Mouse (Mus musculus) G1E (cell line): ENCODE data around the gene Pdk1. TPM values are rescaled to one million over a fixed set of nuclear protein-coding genes. Genes with fewer than 3 reads are reported as not detected.

Experiments
- ATAC-seq: 2 replicates; pipeline ENCODE4 v1.8.0; 2016; ENCODE audit warnings: mild to moderate bottlenecking; ENCODE audit not compliant: insufficient number of reproducible peaks, poor library complexity, low FRiP score, severe bottlenecking; ENCODE audit errors: extremely low read depth
- DNase-seq: peaks from one replicate; pipeline ENCODE4 v3.0.0; 2012; ENCODE audit warnings: low spot score
- H3K27me3 ChIP-seq: 2 replicates; pipeline ENCODE4 v1.6.1; 2012; ENCODE audit warnings: mild to moderate bottlenecking, low read length, inconsistent platforms; ENCODE audit not compliant: insufficient read depth
- H3K36me3 ChIP-seq: replicated peaks from 2 replicates; pipeline ENCODE3; 2012; ENCODE audit warnings: mild to moderate bottlenecking, inconsistent platforms
- H3K4me1 ChIP-seq: 2 replicates; pipeline ENCODE4 v1.6.1; 2012; ENCODE audit warnings: low read depth, low read length, inconsistent platforms, mixed read lengths; ENCODE audit not compliant: insufficient read depth
- H3K4me3 ChIP-seq: 2 replicates; pipeline ENCODE4 v1.5.1; 2012; ENCODE audit warnings: low read depth, mild to moderate bottlenecking, inconsistent platforms, low read length, moderate library complexity, mixed read lengths
- H3K9me3 ChIP-seq: replicated peaks from 2 replicates; pipeline ENCODE4 v1.6.1; 2012; ENCODE audit warnings: inconsistent platforms
- CTCF ChIP-seq: IDR thresholded peaks from 2 replicates; pipeline ENCODE4 v1.5.1; 2012; ENCODE audit warnings: low read depth, low read length, inconsistent platforms, mixed read lengths
- GATA2 ChIP-seq: IDR thresholded peaks from 2 replicates; pipeline ENCODE4 v1.6.1; 2012; ENCODE audit warnings: low read depth, low read length, inconsistent platforms, borderline replicate concordance
- TAL1 ChIP-seq: conservative IDR thresholded peaks from 2 replicates; pipeline ENCODE4 v1.6.1; 2012; ENCODE audit warnings: low read depth, low read length, inconsistent platforms, mixed read lengths
- polyA plus RNA-seq: library from polyadenylated mRNA; stranded (reverse); fragments of >175 nt; gene quantifications from 2 replicates; pipeline ENCODE4 v1.2.3, GENCODE M21; 2012
- total RNA-seq, 2 experiments: library from RNA; stranded (forward) in 1 of 2; stranded (reverse) in 1 of 2; fragments of 200-1000 nt in 1 of 2; fragments of >200 nt in 1 of 2; fragmentation: Nextera tagmentation in 1 of 2; gene quantifications; 2 replicates each; pipeline ENCODE4 v1.2.3; 2014 to 2017

Gene Pdk1
- total and polyA plus RNA-seq, 3 experiments, result 50.3 to 141 (median 62.8) TPM

- no peak for ATAC-seq
- no peak for DNase-seq
- H3K4me3 ChIP-seq, result no peak overlapping the region
Measured at GRCm38 (mm10) chr2:71951212-71951611, 78.2 kb downstream of the Pdk1 start.

More at GRCm38 (mm10) chr2:71951212-71951611, 78.2 kb downstream of the Pdk1 start:
- Histone ChIP-seq H3K9me3 (no peaks in the 10 kb centered on the region), H3K27me3 (no peaks in the 10 kb centered on the region), H3K36me3 (no peaks in the 10 kb centered on the region), H3K4me1 (no peaks in the 10 kb centered on the region)
- TF ChIP-seq CTCF (no peak), TAL1 (no peak), GATA2 (no peak)

Other genes starting within 250 kb of the Pdk1 start
- 2.6 TPM in 2 replicates for gene Itga6, start 127.6 kb upstream of the Pdk1 start, total RNA-seq (2014; fragmentation: Nextera tagmentation)
- gene Itga6, start 127.6 kb upstream of the Pdk1 start, total RNA-seq (2017), result 0.58 and 1.1 TPM in 2 replicates
- gene Itga6, start 127.6 kb upstream of the Pdk1 start, polyA plus RNA-seq, result 0.22 and 0.38 TPM in 2 replicates
- not detected in 2 replicates for gene Rapgef4, start 108.0 kb downstream of the Pdk1 start, total RNA-seq (2014; fragmentation: Nextera tagmentation)
- 0.33 TPM in 1 of 2 replicates, not detected in the other for gene Rapgef4, start 108.0 kb downstream of the Pdk1 start, total RNA-seq (2017)
- not detected in 2 replicates for gene Rapgef4, start 108.0 kb downstream of the Pdk1 start, polyA plus RNA-seq